Mouse (Mus musculus) spleen, adult 2 months (tissue): ENCODE results near the gene Npas3. TPM values are rescaled to one million over a fixed set of nuclear protein-coding genes. Genes with fewer than 3 reads are reported as not detected.

ENCODE experiments used
- DNase-seq, 2 experiments: peaks; one replicate each; pipeline versions ENCODE4 v3.0.0 to v3.0.0-alpha.2; 2012 to 2021; ENCODE audit warnings: low spot score in 2 of 2, low read depth in 1 of 2
- H3K27ac ChIP-seq: fragments of 200-500 bp; 2 replicates; pipeline ENCODE4 v1.5.1; 2012; ENCODE audit warnings: low read length, inconsistent platforms; ENCODE audit not compliant: insufficient read depth
- H3K27me3 ChIP-seq: fragments of 200-500 bp; 2 replicates; pipeline ENCODE4 v1.6.1; 2012; ENCODE audit warnings: mild to moderate bottlenecking, moderate library complexity, low read length, inconsistent platforms; ENCODE audit not compliant: control insufficient read depth, insufficient read depth
- H3K36me3 ChIP-seq: fragments of 200-500 bp; 2 replicates; pipeline ENCODE4 v1.6.1; 2012; ENCODE audit warnings: mild to moderate bottlenecking, low read length, inconsistent platforms; ENCODE audit not compliant: control insufficient read depth, insufficient read depth
- H3K4me1 ChIP-seq: fragments of 200-500 bp; 2 replicates; pipeline ENCODE4 v1.6.1; 2011; ENCODE audit warnings: inconsistent platforms; ENCODE audit not compliant: control insufficient read depth, insufficient read depth, insufficient read length
- H3K4me3 ChIP-seq: fragments of 200-500 bp; 2 replicates; pipeline ENCODE4 v1.5.1; 2011; ENCODE audit warnings: mild to moderate bottlenecking, inconsistent platforms; ENCODE audit not compliant: insufficient read depth, insufficient read length; ENCODE audit errors: extremely low read depth
- CTCF ChIP-seq: fragments of 200-500 bp; IDR thresholded peaks from 2 replicates; pipeline ENCODE4 v1.5.1; 2011; ENCODE audit warnings: mild to moderate bottlenecking, inconsistent platforms; ENCODE audit not compliant: insufficient read depth, insufficient read length, insufficient replicate concordance; ENCODE audit errors: extremely low read depth
- POLR2A ChIP-seq: fragments of 200-500 bp; IDR thresholded peaks from 2 replicates; pipeline ENCODE4 v1.6.1; 2011; ENCODE audit warnings: low read depth, low read length, inconsistent platforms
- WGBS: fragments of 180-500 bp; shearing (Covaris S2); methylation state at CpG from one replicate; pipeline ENCODE4 v1.1.7; 2018; 5-methylcytosine and 5-hydroxymethylcytosine counted together
- polyA plus RNA-seq: library from polyadenylated mRNA; depleted of rRNA; stranded (reverse); fragments of >200 nt; gene quantifications from 2 replicates; pipeline ENCODE4 v1.2.3, GENCODE M21; 2012

The Npas3 gene
- polyA plus RNA-seq, 1 experiment = 0.26 TPM

DNA sequence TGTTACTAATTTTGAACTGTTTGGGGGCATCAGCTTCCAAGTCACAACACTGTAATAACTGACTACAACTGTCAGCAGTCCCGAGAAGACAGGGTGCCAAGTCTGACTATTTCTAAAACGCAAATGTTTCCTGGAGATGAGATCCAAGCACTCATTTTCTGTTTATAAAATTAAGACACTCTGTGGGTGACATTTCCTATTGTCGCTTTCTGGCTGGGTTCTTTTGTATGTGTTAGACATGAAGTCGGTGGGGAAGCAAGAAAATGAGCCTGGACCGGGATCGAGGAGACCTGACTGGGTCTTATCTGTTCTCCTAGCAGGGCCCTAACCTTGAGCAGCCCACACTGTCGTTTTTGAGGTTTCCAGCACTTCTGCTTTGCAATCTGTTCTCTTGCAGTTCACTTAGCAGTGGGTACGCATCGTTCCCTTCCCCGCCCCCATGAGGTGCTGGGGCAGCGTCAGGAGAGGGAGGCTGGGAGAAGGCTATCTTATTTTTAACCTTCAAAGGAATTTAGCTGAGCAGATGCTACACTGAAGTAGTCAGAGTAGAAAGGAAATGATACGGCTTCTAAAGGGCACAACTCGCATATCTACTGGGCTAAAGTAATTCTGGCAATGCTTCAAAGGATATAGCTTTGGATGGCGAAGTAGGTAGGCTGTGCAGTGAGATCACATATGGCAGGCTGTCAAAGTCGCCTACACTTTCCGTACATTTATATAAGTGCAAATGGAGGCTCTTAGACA, 593.6 kb downstream of the Npas3 start:
- WGBS = 44% methylated on average over 16 of the region's 16 CpGs

DNA sequence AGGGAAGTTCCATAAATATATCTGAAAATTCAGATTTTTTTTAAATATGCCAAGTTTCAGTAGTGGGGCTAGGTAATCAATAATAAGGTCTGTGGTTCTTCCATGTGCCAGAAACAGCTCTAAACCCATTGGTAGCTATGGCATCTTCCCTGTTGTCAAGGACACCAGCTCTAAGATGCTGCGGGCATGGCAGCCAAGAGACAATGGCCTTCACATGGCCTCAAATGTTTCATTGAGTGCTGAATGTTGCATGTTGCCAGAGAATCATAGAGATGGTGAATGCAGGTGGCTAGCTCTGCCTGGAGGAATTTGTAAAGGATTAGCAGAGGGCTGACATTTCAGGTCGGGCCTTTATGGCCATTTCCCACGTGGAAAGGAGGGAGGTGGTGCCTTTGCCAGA, 595.1 kb downstream of the Npas3 start:
- no peak for DNase-seq
- Histone ChIP-seq H3K4me3 (no peak overlapping the region), H3K36me3 (no peaks in the 10 kb centered on the region), H3K27me3 (no peaks in the 10 kb centered on the region), H3K27ac (no peak overlapping the region), H3K4me1 (no peaks in the 10 kb centered on the region)
- 85% methylated on average over 3 of the region's 3 CpGs for WGBS
- TF ChIP-seq CTCF (no peak), POLR2A (no peak)

More for the DNA sequence above, 593.6 kb downstream of the Npas3 start:
- no peak for DNase-seq
- Histone ChIP-seq H3K27ac (no peak overlapping the region), H3K4me3 (no peak overlapping the region), H3K27me3 (no peaks in the 10 kb centered on the region), H3K36me3 (no peaks in the 10 kb centered on the region), H3K4me1 (no peaks in the 10 kb centered on the region)
- TF ChIP-seq CTCF = no peak
- no peak for TF ChIP-seq POLR2A

DNA sequence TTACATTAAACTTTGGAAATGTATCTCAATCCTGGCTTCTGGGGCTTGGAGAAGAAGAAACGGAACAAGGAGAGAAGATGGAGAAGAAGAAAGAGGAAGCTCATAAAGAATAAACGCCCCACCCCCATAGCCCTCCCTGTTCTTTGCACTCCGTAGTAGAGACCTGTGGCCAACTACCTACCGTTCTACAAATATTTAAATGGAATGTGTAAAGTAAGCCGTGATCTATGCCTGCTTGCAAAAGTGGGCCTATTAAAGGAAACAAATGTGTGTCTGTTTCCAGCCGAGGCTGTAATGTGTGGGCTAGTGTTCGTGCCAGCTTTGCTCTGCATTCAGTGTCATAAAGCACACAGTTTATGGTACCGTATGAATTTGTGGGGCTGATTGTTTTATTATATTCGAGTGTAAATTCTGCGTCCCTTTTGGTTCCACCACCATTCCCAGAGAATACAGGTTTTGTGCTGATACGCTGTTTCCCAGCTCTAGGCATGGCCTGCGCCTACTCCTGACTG, 597.7 kb downstream of the Npas3 start:
- DNase-seq = no peak
- Histone ChIP-seq H3K4me3 (no peak overlapping the region), H3K27me3 (no peaks in the 10 kb centered on the region), H3K4me1 (no peaks in the 10 kb centered on the region), H3K27ac (no peak overlapping the region), H3K36me3 (no peaks in the 10 kb centered on the region)
- no peak for TF ChIP-seq POLR2A
- TF ChIP-seq CTCF = no peak
- WGBS = 66% methylated on average over 12 of the region's 12 CpGs

DNA sequence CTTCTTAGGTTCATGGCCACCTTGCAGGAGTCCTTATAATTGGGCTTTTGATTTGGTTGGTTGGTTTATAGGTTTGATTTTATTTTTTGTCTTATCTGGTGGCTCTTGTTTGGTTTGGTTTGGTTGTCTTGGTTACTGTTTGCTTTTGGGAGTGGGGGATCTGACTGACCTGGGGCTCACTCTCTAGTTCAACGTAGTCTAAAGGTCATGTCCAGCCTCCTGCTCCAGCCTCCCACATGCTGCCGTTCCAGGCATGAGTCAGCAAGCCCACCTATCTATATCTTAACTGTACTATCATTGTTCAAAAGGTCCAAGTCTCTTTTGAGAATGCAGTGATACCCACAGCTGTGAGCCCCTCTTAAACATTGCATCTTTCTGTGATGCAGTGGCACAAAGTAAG, 600.8 kb downstream of the Npas3 start:
- DNase-seq = no peak
- H3K27me3 ChIP-seq = no peaks in the 10 kb centered on the region
- no peaks in the 10 kb centered on the region for H3K4me1 ChIP-seq
- 81% methylated on average over 2 of the region's 2 CpGs for WGBS
- TF ChIP-seq POLR2A (no peak), CTCF (no peak)
- no peaks in the 10 kb centered on the region for H3K36me3 ChIP-seq
- H3K4me3 ChIP-seq = no peak overlapping the region
- no peak overlapping the region for H3K27ac ChIP-seq

DNA sequence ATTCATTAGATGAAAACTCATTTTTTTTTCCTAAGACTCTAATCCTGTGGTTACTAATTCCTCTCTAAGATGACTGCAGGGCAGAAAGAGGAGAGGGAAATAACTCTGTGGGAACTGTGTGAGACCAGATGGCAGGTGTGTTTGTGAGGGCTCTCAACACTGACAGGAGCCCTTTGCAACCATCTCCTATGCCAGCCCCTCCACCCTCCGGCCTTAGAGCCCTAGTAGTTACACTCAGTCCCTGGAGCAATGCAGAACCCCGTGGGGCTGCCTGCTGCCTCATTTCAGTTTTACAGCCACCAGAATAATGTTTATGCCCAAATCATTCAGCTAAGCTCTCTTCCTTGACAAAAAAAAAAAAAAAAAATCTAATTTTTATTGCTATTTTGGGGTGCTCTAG, 604.0 kb downstream of the Npas3 start:
- H3K4me1 ChIP-seq = no peaks in the 10 kb centered on the region
- 80% methylated on average over 2 of the region's 2 CpGs for whole genome bisulfite sequencing
- H3K36me3 ChIP-seq = no peaks in the 10 kb centered on the region
- TF ChIP-seq POLR2A (no peak), CTCF (no peak)
- no peak overlapping the region for H3K27ac ChIP-seq
- H3K27me3 ChIP-seq = no peaks in the 10 kb centered on the region
- H3K4me3 ChIP-seq = no peak overlapping the region
- no peak for DNase-seq

DNA sequence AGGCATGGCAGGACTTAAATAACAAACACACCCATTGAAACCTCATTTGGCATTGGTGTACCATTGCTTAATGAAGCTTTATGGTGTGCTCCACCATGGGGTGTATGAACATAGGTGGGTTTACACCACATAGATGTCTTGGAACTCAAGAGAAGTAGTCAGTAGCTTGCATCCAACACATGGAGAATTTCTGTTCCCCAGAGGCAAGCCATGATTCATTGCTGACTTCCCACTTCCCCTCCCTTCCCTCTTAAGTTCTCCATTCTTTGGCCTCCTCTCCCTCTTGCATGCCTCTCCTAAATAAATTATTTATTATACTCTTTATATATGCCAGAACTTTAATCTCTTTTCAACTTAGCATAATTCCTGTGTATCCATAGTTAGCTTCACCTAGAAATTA, 611.7 kb downstream of the Npas3 start:
- H3K27ac ChIP-seq = no peak overlapping the region
- TF ChIP-seq CTCF (no peak), POLR2A (no peak)
- H3K27me3 ChIP-seq = no peaks in the 10 kb centered on the region
- no peaks in the 10 kb centered on the region for H3K4me1 ChIP-seq
- H3K4me3 ChIP-seq = no peak overlapping the region
- H3K36me3 ChIP-seq = no peaks in the 10 kb centered on the region
- no peak for DNase-seq

DNA sequence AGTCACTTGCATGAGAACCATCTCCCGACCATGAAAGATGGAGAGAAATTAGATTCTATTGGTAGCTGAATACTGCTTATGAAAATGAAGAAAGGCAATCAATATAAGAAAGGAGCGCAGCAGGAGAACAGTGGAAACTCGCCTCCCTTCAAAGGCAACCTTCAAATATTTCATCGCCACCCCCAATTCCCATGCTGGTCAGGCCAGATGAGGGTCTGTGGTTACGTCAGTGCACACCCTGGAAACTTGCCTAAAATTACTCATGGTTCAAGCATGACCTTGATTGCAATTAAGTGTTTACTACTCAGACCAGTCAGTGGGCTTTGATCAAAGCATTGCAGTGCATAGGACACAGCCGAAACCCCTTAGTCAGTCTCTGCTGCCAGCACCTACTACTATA, 613.8 kb downstream of the Npas3 start:
- 94% methylated on average over 6 of the region's 6 CpGs for WGBS

More for the DNA sequence above, 613.8 kb downstream of the Npas3 start:
- no peak for TF ChIP-seq CTCF
- no peak for TF ChIP-seq POLR2A
- no peak overlapping the region for H3K4me3 ChIP-seq
- no peak for DNase-seq
- H3K36me3 ChIP-seq = no peaks in the 10 kb centered on the region
- H3K27ac ChIP-seq = no peak overlapping the region
- no peaks in the 10 kb centered on the region for H3K27me3 ChIP-seq
- H3K4me1 ChIP-seq = no peaks in the 10 kb centered on the region
